Mouse (Mus musculus): ENCODE results near the gene Tspan31.

GRCm38 (mm10) chr10:127073981-127074380 lies 3.9 kb upstream of the Tspan31 start:
- TF ChIP-seq CTCF (conservative IDR thresholded peaks at IDR 0.05; ENCODE audit: low read length) (no peak), POU5F1 (IDR thresholded peaks at IDR 0.05; ENCODE audit: borderline replicate concordance, low read length) (no peak)
